Mouse (Mus musculus) embryonic fibroblast, embryonic 13.5 days (primary cell): ENCODE results near the gene Tigd2. TPM values are rescaled to one million over a fixed set of nuclear protein-coding genes. Genes with fewer than 3 reads are reported as not detected.
"Not testable (repeated sequence)": the region's sequence is repeated elsewhere in the genome, so short reads cannot be mapped to it uniquely, and the experiment has no call there.

Experiments
- H3K27ac ChIP-seq: 2 replicates; pipeline ENCODE4 v1.5.1; 2012; ENCODE audit warnings: low read length, control low read depth, inconsistent platforms; ENCODE audit not compliant: insufficient read depth
- H3K4me1 ChIP-seq: 2 replicates; pipeline ENCODE4 v1.6.1; 2011; ENCODE audit warnings: low read length; ENCODE audit not compliant: control insufficient read depth, insufficient read depth
- H3K4me3 ChIP-seq: 2 replicates; pipeline ENCODE4 v1.5.1; 2011; ENCODE audit warnings: mild to moderate bottlenecking, control low read depth, low read length; ENCODE audit not compliant: insufficient read depth
- CTCF ChIP-seq: IDR thresholded peaks from 2 replicates; pipeline ENCODE4 v1.5.1; 2011; ENCODE audit warnings: mild to moderate bottlenecking, control low read depth, low read length, moderate library complexity, borderline replicate concordance; ENCODE audit not compliant: insufficient read depth
- POLR2A ChIP-seq: IDR thresholded peaks from 2 replicates; pipeline ENCODE4 v1.6.1; 2011; ENCODE audit warnings: low read depth, mild to moderate bottlenecking, control low read depth, low read length, moderate library complexity
- polyA plus RNA-seq: library from polyadenylated mRNA; stranded (reverse); fragments of >200 nt; gene quantifications from 2 replicates; pipeline ENCODE4 v1.2.4, GENCODE M21; 2011; ENCODE audit warnings: low read depth; ENCODE audit not compliant: missing spikeins, insufficient read length

Tigd2 gene
- polyA plus RNA-seq, 1 experiment = 9.2 TPM

- H3K27ac ChIP-seq = no peak overlapping the region
- TF ChIP-seq CTCF (no peak), POLR2A (no peak)
- H3K4me3 ChIP-seq = no peak overlapping the region
- no peaks in the 10 kb centered on the region; the same call in 1 of the 2 replicates for H3K4me1 ChIP-seq
Measured at GRCm38 (mm10) chr6:59190006-59190405, 18.7 kb upstream of the Tigd2 start.

- not testable (repeated sequence) for H3K27ac ChIP-seq, H3K4me1 ChIP-seq, H3K4me3 ChIP-seq
Measured at GRCm38 (mm10) chr6:59194518-59194917, 14.2 kb upstream of the Tigd2 start.

GRCm38 (mm10) chr6:59195849-59196635 lies 12.6 kb upstream of the Tigd2 start:
- TF ChIP-seq CTCF = no peak
- no peak for TF ChIP-seq POLR2A
- no peaks in the 10 kb centered on the region for H3K4me1 ChIP-seq
- H3K4me3 ChIP-seq = no peak overlapping the region
- no peak overlapping the region for H3K27ac ChIP-seq

GRCm38 (mm10) chr6:59196746-59197145 lies 11.9 kb upstream of the Tigd2 start:
- H3K4me3 ChIP-seq = no peak overlapping the region
- H3K27ac ChIP-seq = no peak overlapping the region
- TF ChIP-seq CTCF (no peak), POLR2A (no peak)

GRCm38 (mm10) chr6:59198356-59198755 lies 10.3 kb upstream of the Tigd2 start:
- no peak for TF ChIP-seq CTCF
- TF ChIP-seq POLR2A = no peak
- H3K4me1 ChIP-seq = no peaks in the 10 kb centered on the region
- no peak overlapping the region for H3K27ac ChIP-seq
- H3K4me3 ChIP-seq = no peak overlapping the region

More at GRCm38 (mm10) chr6:59196746-59197145, 11.9 kb upstream of the Tigd2 start:
- H3K4me1 ChIP-seq = no peaks in the 10 kb centered on the region

- H3K27ac ChIP-seq = no peak overlapping the region
- no peak overlapping the region for H3K4me3 ChIP-seq
- no peaks in the 10 kb centered on the region for H3K4me1 ChIP-seq
- TF ChIP-seq POLR2A (no peak), CTCF (no peak)
Measured at GRCm38 (mm10) chr6:59199021-59199420, 9.6 kb upstream of the Tigd2 start.

- Histone ChIP-seq H3K4me3 (no peak overlapping the region), H3K4me1 (no peaks in the 10 kb centered on the region), H3K27ac (no peak overlapping the region)
- no peak for TF ChIP-seq CTCF
- TF ChIP-seq POLR2A = no peak
Measured at GRCm38 (mm10) chr6:59207561-59207960, 1.1 kb upstream of the Tigd2 start.

- Histone ChIP-seq H3K4me3 (peak overlapping the region; percentile 92), H3K4me1 (no peaks in the 10 kb centered on the region), H3K27ac (no peak overlapping the region)
- TF ChIP-seq CTCF (no peak), POLR2A (no peak)
Measured at GRCm38 (mm10) chr6:59209299-59209707, 633 bp downstream of the Tigd2 start.

GRCm38 (mm10) chr6:59233191-59233590 lies 24.5 kb downstream of the Tigd2 start:
- no peak overlapping the region for H3K4me3 ChIP-seq
- TF ChIP-seq POLR2A = no peak
- no peak for TF ChIP-seq CTCF
- no peaks in the 10 kb centered on the region for H3K4me1 ChIP-seq
- no peak overlapping the region for H3K27ac ChIP-seq

GRCm38 (mm10) chr6:59233651-59234050 lies 25.0 kb downstream of the Tigd2 start:
- TF ChIP-seq CTCF = no peak
- TF ChIP-seq POLR2A = no peak
- H3K4me3 ChIP-seq = no peak overlapping the region
- H3K4me1 ChIP-seq = no peaks in the 10 kb centered on the region
- H3K27ac ChIP-seq = no peak overlapping the region
